Comparison of ENCODE assay signal across 9 mouse cellular contexts in the genomic region with DNA sequence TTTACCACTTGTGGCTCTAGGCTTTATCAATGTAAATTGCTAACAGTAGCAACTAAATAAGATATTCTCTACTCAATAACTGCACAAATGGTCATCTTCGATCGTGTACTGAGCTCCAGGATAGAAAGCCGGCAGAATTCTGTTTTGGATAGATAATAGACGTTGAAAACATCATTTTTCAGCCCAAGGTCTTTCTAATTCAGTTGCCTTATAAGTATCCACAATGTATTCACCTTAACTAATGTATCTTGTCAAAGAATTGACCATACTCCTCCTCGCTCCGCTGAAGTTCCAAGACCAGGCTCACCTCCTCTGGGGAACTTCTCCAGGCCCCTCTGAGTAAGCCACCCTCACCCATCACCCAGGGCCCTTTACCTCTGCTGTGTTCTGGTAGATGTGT. TPM values are rescaled to one million over a fixed set of nuclear protein-coding genes. Genes with fewer than 3 reads are reported as not detected.
DNase-seq lines count a peak whose midpoint lies in the region; ATAC-seq lines count a peak whose summit lies in the region.
"Had no signal": no experiment of that assay in that cellular context is flagged by ENCODE, and none has a peak within 500 bp of the region (broad histone marks: within the 10 kb centered on the region; RNA-seq: fewer than 3 reads in every experiment).

No protein-coding gene starts in this region.

- DNase-seq in kidney, postnatal 14 days, result no peak
- DNase-seq in embryonic facial prominence, embryonic 10.5 days (ENCODE audit: low spot score), result no peak
- no peak for DNase-seq in midbrain, embryonic 14.5 days
- DNase-seq in ovary, postnatal 10 days (ENCODE audit: low spot score), result no peak
- DNase-seq in left cerebral cortex, adult 11 months (ENCODE audit: low spot score), result no peak

- peak overlapping the region; percentile 81 for H3K4me3 ChIP-seq in kidney, embryonic 14.5 days (ENCODE audit: low read length)
- peak overlapping the region; percentile 91 for H3K4me3 ChIP-seq in embryonic facial prominence, embryonic 10.5 days
- H3K4me3 ChIP-seq in hindbrain, embryonic 16.5 days (ENCODE audit: low read length), result peak overlapping the region; percentile 95
- H3K4me3 ChIP-seq in midbrain, embryonic 14.5 days (replicated peaks; ENCODE audit: low read depth, low read length), result peak overlapping the region; percentile 82

- peaks cover 5% of the 10 kb centered on the region for H3K4me1 ChIP-seq in kidney, embryonic 14.5 days (ENCODE audit: control insufficient read depth, insufficient read depth, low read length)
- peaks cover 9% of the 10 kb centered on the region for H3K4me1 ChIP-seq in embryonic facial prominence, embryonic 10.5 days
- peaks cover 9% of the 10 kb centered on the region; the same call in 1 of the 2 replicates for H3K4me1 ChIP-seq in hindbrain, embryonic 16.5 days (ENCODE audit: control insufficient read depth, insufficient read depth, low read depth, low read length)
- peaks cover 11% of the 10 kb centered on the region for H3K4me1 ChIP-seq in midbrain, embryonic 14.5 days (ENCODE audit: control insufficient read depth, insufficient read depth, low read length)

- H3K4me2 ChIP-seq in kidney, embryonic 14.5 days (replicated peaks; ENCODE audit: low read depth, low read length), result peak overlapping the region; percentile 59
- H3K4me2 ChIP-seq in hindbrain, embryonic 16.5 days (ENCODE audit: low read length), result peak overlapping the region; percentile 92
- H3K4me2 ChIP-seq in midbrain, embryonic 14.5 days (ENCODE audit: low read length), result peak overlapping the region; percentile 63

- WGBS in kidney, embryonic 14.5 days, result 43% methylated on average over 6 of the region's 6 CpGs
- 58% methylated on average over 6 of the region's 6 CpGs for WGBS in embryonic facial prominence, embryonic 10.5 days
- WGBS in hindbrain, embryonic 16.5 days, result 43% methylated on average over 6 of the region's 6 CpGs
- WGBS in midbrain, embryonic 14.5 days, result 35% methylated on average over 6 of the region's 6 CpGs

- no peak for ATAC-seq in kidney, embryonic 14.5 days (ENCODE audit: low FRiP score, low TSS enrichment)
- ATAC-seq in hindbrain, embryonic 16.5 days, result no peak
- no peak for ATAC-seq in midbrain, embryonic 14.5 days (ENCODE audit: low FRiP score, low TSS enrichment)
- no peak for ATAC-seq in granulocyte monocyte progenitor cell, adult 5-6 weeks (replicated peaks; ENCODE audit: poor library complexity, severe bottlenecking)

- H3K27ac ChIP-seq in kidney, embryonic 14.5 days (ENCODE audit: low read depth, low read length), result no peak overlapping the region
- peak overlapping the region; percentile 98 for H3K27ac ChIP-seq in embryonic facial prominence, embryonic 10.5 days (replicated peaks)
- H3K27ac ChIP-seq in hindbrain, embryonic 16.5 days (ENCODE audit: low read depth, low read length), result no peak overlapping the region
- no peak overlapping the region for H3K27ac ChIP-seq in midbrain, embryonic 14.5 days (replicated peaks; ENCODE audit: low read depth, low read length)

- peak overlapping the region; percentile 90 for H3K9ac ChIP-seq in kidney, embryonic 14.5 days (ENCODE audit: low read depth, low read length)
- peak overlapping the region; percentile 93 for H3K9ac ChIP-seq in hindbrain, embryonic 16.5 days (ENCODE audit: low read depth, low read length)
- peak overlapping the region; percentile 88 for H3K9ac ChIP-seq in midbrain, embryonic 14.5 days (replicated peaks; ENCODE audit: low read length)

- H3K27me3 ChIP-seq in kidney, embryonic 14.5 days (ENCODE audit: control insufficient read depth, insufficient read depth, low read length), result no peaks in the 10 kb centered on the region
- H3K27me3 ChIP-seq in embryonic facial prominence, embryonic 10.5 days (replicated peaks; ENCODE audit: low read depth, poor library complexity, severe bottlenecking), result no peaks in the 10 kb centered on the region
- no peaks in the 10 kb centered on the region for H3K27me3 ChIP-seq in hindbrain, embryonic 16.5 days (replicated peaks; ENCODE audit: control insufficient read depth, insufficient read depth, low read length)
- no peaks in the 10 kb centered on the region for H3K27me3 ChIP-seq in midbrain, embryonic 14.5 days (ENCODE audit: control insufficient read depth, insufficient read depth, low read length)

- H3K9me3 ChIP-seq in kidney, embryonic 14.5 days (ENCODE audit: control insufficient read depth, low read length), result peaks cover 1% of the 10 kb centered on the region; the same call in 1 of the 2 replicates
- peaks cover 6% of the 10 kb centered on the region for H3K9me3 ChIP-seq in embryonic facial prominence, embryonic 10.5 days
- H3K9me3 ChIP-seq in hindbrain, embryonic 16.5 days (ENCODE audit: control insufficient read depth, low read length), result no peaks in the 10 kb centered on the region; the same call in 1 of the 2 replicates
- no peaks in the 10 kb centered on the region for H3K9me3 ChIP-seq in midbrain, embryonic 14.5 days (ENCODE audit: control insufficient read depth, low read length)

- peaks cover 12% of the 10 kb centered on the region; the same call in 1 of the 2 replicates for H3K36me3 ChIP-seq in kidney, embryonic 14.5 days (ENCODE audit: control insufficient read depth, insufficient read depth, low read length)
- peaks cover 42% of the 10 kb centered on the region for H3K36me3 ChIP-seq in embryonic facial prominence, embryonic 10.5 days (replicated peaks)
- H3K36me3 ChIP-seq in hindbrain, embryonic 16.5 days (ENCODE audit: control insufficient read depth, insufficient read depth, low read length), result peaks cover 12% of the 10 kb centered on the region
- peaks cover 22% of the 10 kb centered on the region for H3K36me3 ChIP-seq in midbrain, embryonic 14.5 days (ENCODE audit: control insufficient read depth, insufficient read depth, low read length)

RNA-seq across cellular contexts. Expression of a gene that starts 1.2 kb away (rescaled TPM):
- 50.1 and 54.5 TPM in 2 replicates for polyA plus RNA-seq in kidney, embryonic 14.5 days (2014; fragmentation: Nextera tagmentation; extraction: Ambion mirVana)
- polyA plus RNA-seq in embryonic facial prominence, embryonic 10.5 days (2016; fragmentation: Nextera tagmentation; extraction: Ambion mirVana), result 89.9 and 95.5 TPM in 2 replicates
- polyA plus RNA-seq in hindbrain, embryonic 16.5 days (2015; fragmentation: Nextera tagmentation; extraction: Ambion mirVana), result 104 and 114 TPM in 2 replicates
- 169 and 174 TPM in 2 replicates for polyA plus RNA-seq in midbrain, embryonic 14.5 days (2014; fragmentation: Nextera tagmentation; extraction: Ambion mirVana)
- total RNA-seq in granulocyte monocyte progenitor cell, adult 5-6 weeks (2014; fragmentation: Nextera tagmentation), result 5.8 TPM in 1 of 2 replicates, not detected in the other
- total RNA-seq in granulocyte monocyte progenitor cell, adult 5-6 weeks (2017), result 1.4 and 2.8 TPM in 2 replicates

RNA-seq across cellular contexts. Expression of a gene that starts 40.3 kb away (rescaled TPM):
- polyA plus RNA-seq in kidney, embryonic 14.5 days (2014; fragmentation: Nextera tagmentation; extraction: Ambion mirVana), result 131 and 142 TPM in 2 replicates
- 150 TPM in 2 replicates for polyA plus RNA-seq in embryonic facial prominence, embryonic 10.5 days (2016; fragmentation: Nextera tagmentation; extraction: Ambion mirVana)
- 135 and 142 TPM in 2 replicates for polyA plus RNA-seq in hindbrain, embryonic 16.5 days (2015; fragmentation: Nextera tagmentation; extraction: Ambion mirVana)
- polyA plus RNA-seq in midbrain, embryonic 14.5 days (2014; fragmentation: Nextera tagmentation; extraction: Ambion mirVana), result 142 and 145 TPM in 2 replicates
- 71.2 and 96.8 TPM in 2 replicates for total RNA-seq in granulocyte monocyte progenitor cell, adult 5-6 weeks (2014; fragmentation: Nextera tagmentation)
- 92.8 and 93.5 TPM in 2 replicates for total RNA-seq in granulocyte monocyte progenitor cell, adult 5-6 weeks (2017)

RNA-seq across cellular contexts. Expression of a gene that starts 54.3 kb away (rescaled TPM):
- polyA plus RNA-seq in kidney, embryonic 14.5 days (2014; fragmentation: Nextera tagmentation; extraction: Ambion mirVana), result 64.3 and 72.8 TPM in 2 replicates
- polyA plus RNA-seq in embryonic facial prominence, embryonic 10.5 days (2016; fragmentation: Nextera tagmentation; extraction: Ambion mirVana), result 170 and 185 TPM in 2 replicates
- 13.0 and 13.3 TPM in 2 replicates for polyA plus RNA-seq in hindbrain, embryonic 16.5 days (2015; fragmentation: Nextera tagmentation; extraction: Ambion mirVana)
- polyA plus RNA-seq in midbrain, embryonic 14.5 days (2014; fragmentation: Nextera tagmentation; extraction: Ambion mirVana), result 14.8 and 15.8 TPM in 2 replicates
- 48.7 and 50.1 TPM in 2 replicates for total RNA-seq in granulocyte monocyte progenitor cell, adult 5-6 weeks (2014; fragmentation: Nextera tagmentation)
- 15.0 and 23.5 TPM in 2 replicates for total RNA-seq in granulocyte monocyte progenitor cell, adult 5-6 weeks (2017)
- total RNA-seq: liver, adult 2 months had no signal
